Comparison of ENCODE assay signal across 8 mouse cellular contexts in genomic region chr10:60566369-60567037, GRCm38 (mm10).
DNase-seq lines count a peak whose midpoint lies in the region; ATAC-seq and TF ChIP-seq lines count a peak whose summit lies in the region.

No protein-coding gene starts in this region.

- ATAC-seq in lung, postnatal 0 days = no peak
- peak; percentile 78 for ATAC-seq in granulocyte monocyte progenitor cell, adult 5-6 weeks (replicated peaks; ENCODE audit: poor library complexity, severe bottlenecking)
- no peak for ATAC-seq in liver, embryonic 14.5 days (ENCODE audit: insufficient read depth)
- no peak for ATAC-seq in stomach, embryonic 15.5 days (ENCODE audit: insufficient read depth, low FRiP score, low read depth)

- peak; percentile 30 for DNase-seq in lung, postnatal 0 days (ENCODE audit: low spot score)
- DNase-seq in lung, postnatal 25 days (ENCODE audit: low spot score) = no peak
- no peak for DNase-seq in liver, embryonic 14.5 days (ENCODE audit: low read depth in 3 of 3, low spot score in 3 of 3)
- DNase-seq in ovary, postnatal 36 days (ENCODE audit: low spot score) = no peak
- no peak for DNase-seq in cerebellum, adult 9-11 months
- DNase-seq in gastrocnemius, adult 2 months = no peak

- no peaks in the 10 kb centered on the region for H3K36me3 ChIP-seq in lung, postnatal 0 days (ENCODE audit: insufficient read depth, low read length)
- no peaks in the 10 kb centered on the region for H3K36me3 ChIP-seq in liver, embryonic 14.5 days (replicated peaks; ENCODE audit: control insufficient read depth, insufficient read depth, low read depth)
- H3K36me3 ChIP-seq in stomach, embryonic 15.5 days = no peaks in the 10 kb centered on the region

- TF ChIP-seq CTCF in lung, postnatal 0 days (IDR thresholded peaks at IDR 0.05) = no peak
- no peak for TF ChIP-seq CTCF in liver, embryonic 14.5 days (IDR thresholded peaks at IDR 0.05; ENCODE audit: low read depth)
- TF ChIP-seq CTCF in gastrocnemius, adult 2 months (IDR thresholded peaks at IDR 0.05) = no peak

- intact Hi-C loops in gastrocnemius, adult 2 months (cut with DNase I) = no loop called here

- H3K4me1 ChIP-seq in lung, postnatal 0 days (ENCODE audit: insufficient read depth, low read depth, low read length) = no peaks in the 10 kb centered on the region
- peaks cover 0 to 4% of the 10 kb centered on the region in 2 experiments; a peak in 1 of 4 replicates for H3K4me1 ChIP-seq in liver, embryonic 14.5 days (replicated peaks; ENCODE audit: control insufficient read depth in 2 of 2, insufficient read depth in 2 of 2, low read length in 1 of 2)
- H3K4me1 ChIP-seq in stomach, embryonic 15.5 days = no peaks in the 10 kb centered on the region

- H3K4me3 ChIP-seq in lung, postnatal 0 days (ENCODE audit: low read depth, low read length) = peak overlapping the region; percentile 10; the same call in 1 of the 2 replicates
- no peak overlapping the region for H3K4me3 ChIP-seq in liver, embryonic 14.5 days (ENCODE audit: insufficient read depth in 1 of 2, low read depth in 2 of 2, low read length in 2 of 2)
- H3K4me3 ChIP-seq in stomach, embryonic 15.5 days (replicated peaks) = no peak overlapping the region
- H3K4me3 ChIP-seq in gastrocnemius, adult 2 months = no peak overlapping the region

- no peak overlapping the region for H3K27ac ChIP-seq in lung, postnatal 0 days (ENCODE audit: low read length)
- H3K27ac ChIP-seq in liver, embryonic 14.5 days = no peak overlapping the region
- no peak overlapping the region for H3K27ac ChIP-seq in stomach, embryonic 15.5 days
- no peak overlapping the region for H3K27ac ChIP-seq in gastrocnemius, adult 2 months

- TF ChIP-seq EP300 in lung, postnatal 0 days (IDR thresholded peaks at IDR 0.05) = no peak
- no peak for TF ChIP-seq EP300 in liver, embryonic 14.5 days (IDR thresholded peaks at IDR 0.05; ENCODE audit: low read depth)

- H3K9me3 ChIP-seq in lung, postnatal 0 days (ENCODE audit: low read length) = no peaks in the 10 kb centered on the region
- no peaks in the 10 kb centered on the region for H3K9me3 ChIP-seq in liver, embryonic 14.5 days (ENCODE audit: control insufficient read depth, low read length)
- no peaks in the 10 kb centered on the region for H3K9me3 ChIP-seq in stomach, embryonic 15.5 days

- H3K27me3 ChIP-seq in lung, postnatal 0 days (replicated peaks; ENCODE audit: insufficient read depth, low read length) = no peaks in the 10 kb centered on the region
- H3K27me3 ChIP-seq in liver, embryonic 14.5 days (ENCODE audit: control insufficient read depth, insufficient read depth, low read length) = no peaks in the 10 kb centered on the region
- no peaks in the 10 kb centered on the region for H3K27me3 ChIP-seq in stomach, embryonic 15.5 days (replicated peaks)

- no peak overlapping the region for H3K9ac ChIP-seq in lung, postnatal 0 days (replicated peaks; ENCODE audit: low read depth)
- no peak overlapping the region for H3K9ac ChIP-seq in liver, embryonic 14.5 days (replicated peaks)
- H3K9ac ChIP-seq in stomach, embryonic 15.5 days = no peak overlapping the region

- 34% methylated on average over 24 of the region's 24 CpGs for WGBS in lung, postnatal 0 days
- 11% methylated on average over 24 of the region's 24 CpGs for WGBS in liver, embryonic 14.5 days (ENCODE audit: insufficient replicate concordance)
- 45% methylated on average over 24 of the region's 24 CpGs for WGBS in stomach, embryonic 15.5 days

- peak overlapping the region; percentile 40 for H3K4me2 ChIP-seq in lung, postnatal 0 days (replicated peaks; ENCODE audit: low read depth, low read length)
- peak overlapping the region; percentile 33 for H3K4me2 ChIP-seq in liver, embryonic 14.5 days (ENCODE audit: low read depth)
- H3K4me2 ChIP-seq in stomach, embryonic 15.5 days = peak overlapping the region; percentile 21
